Mouse (Mus musculus): ENCODE measurements around the gene Ap1s2. TPM values are rescaled to one million over a fixed set of nuclear protein-coding genes. Genes with fewer than 3 reads are reported as not detected.

Gene Ap1s2
- polyA plus RNA-seq, 1 experiment from 2014 or later, result 23.7 TPM

GRCm38 (mm10) chrX:163906861-163907260, 2.0 kb upstream of the Ap1s2 start:
- no peak overlapping the region for H3K4me3 ChIP-seq
- H3K9ac ChIP-seq, result no peak overlapping the region
- ATAC-seq (ENCODE audit: insufficient number of reproducible peaks, low FRiP score), result no peak
- no peaks in the 10 kb centered on the region for H3K4me1 ChIP-seq (replicated peaks)
- H3K27ac ChIP-seq (ENCODE audit: poor library complexity, severe bottlenecking), result no peak overlapping the region
- H3K27me3 ChIP-seq (replicated peaks), result 0 out of 2 replicates have a peak, but pooled peaks cover 5% of the 10 kb centered on the region
- 0 out of 2 replicates have a peak, but pooled peaks cover 8% of the 10 kb centered on the region for H3K9me3 ChIP-seq (replicated peaks)
- no peak overlapping the region for H3K4me2 ChIP-seq
- 84% methylated on average over 2 of the region's 2 CpGs for WGBS
- H3K36me3 ChIP-seq, result no peaks in the 10 kb centered on the region

GRCm38 (mm10) chrX:163908003-163908336, 847 bp upstream of the Ap1s2 start:
- WGBS, result 20% methylated on average over 8 of the region's 8 CpGs
- H3K27ac ChIP-seq (ENCODE audit: poor library complexity, severe bottlenecking), result peak overlapping the region; percentile 80; the same call in 1 of the 2 replicates
- 0 out of 2 replicates have a peak overlapping the region, but pooled peaks have one; percentile 65 for H3K9ac ChIP-seq
- ATAC-seq (ENCODE audit: insufficient number of reproducible peaks, low FRiP score), result no peak
- no peaks in the 10 kb centered on the region for H3K36me3 ChIP-seq
- H3K4me3 ChIP-seq, result peak overlapping the region; percentile 76
- H3K9me3 ChIP-seq (replicated peaks), result 0 out of 2 replicates have a peak, but pooled peaks cover 8% of the 10 kb centered on the region
- H3K4me1 ChIP-seq (replicated peaks), result no peaks in the 10 kb centered on the region
- 0 out of 2 replicates have a peak, but pooled peaks cover 5% of the 10 kb centered on the region for H3K27me3 ChIP-seq (replicated peaks)
- H3K4me2 ChIP-seq, result peak overlapping the region; percentile 66

DNA sequence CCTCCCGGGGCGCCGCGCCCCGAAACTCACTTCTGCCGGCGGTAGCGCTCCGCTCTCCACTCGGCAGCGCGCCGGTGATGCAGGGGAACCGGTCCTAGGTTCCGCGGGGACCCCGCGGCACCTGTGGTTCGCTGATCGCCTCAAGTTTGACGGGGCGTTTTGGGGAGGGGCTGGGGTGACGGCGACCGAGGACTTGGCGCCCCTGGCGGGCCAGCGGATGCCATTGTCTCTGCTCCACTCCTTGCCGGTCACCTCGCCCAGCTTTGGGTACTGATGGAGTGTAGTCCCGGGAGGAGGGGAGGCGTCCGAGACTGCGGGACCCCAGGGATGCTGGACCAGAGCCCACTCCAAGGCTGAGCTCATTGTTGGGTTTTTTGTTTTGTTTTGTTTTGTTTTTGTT, 564 bp downstream of the Ap1s2 start:
- H3K4me3 ChIP-seq, result peak overlapping the region; percentile 76
- peak; percentile 30 for ATAC-seq (ENCODE audit: insufficient number of reproducible peaks, low FRiP score)
- no peaks in the 10 kb centered on the region for H3K36me3 ChIP-seq
- WGBS, result 18% methylated on average over 34 of the region's 34 CpGs
- H3K4me1 ChIP-seq (replicated peaks), result no peaks in the 10 kb centered on the region
- peak overlapping the region; percentile 77 for H3K9ac ChIP-seq
- peak overlapping the region; percentile 76 for H3K27ac ChIP-seq (ENCODE audit: poor library complexity, severe bottlenecking)
- H3K27me3 ChIP-seq (replicated peaks), result 0 out of 2 replicates have a peak, but pooled peaks cover 5% of the 10 kb centered on the region
- 0 out of 2 replicates have a peak, but pooled peaks cover 8% of the 10 kb centered on the region for H3K9me3 ChIP-seq (replicated peaks)
- H3K4me2 ChIP-seq, result peak overlapping the region; percentile 73

- no peaks in the 10 kb centered on the region for H3K4me1 ChIP-seq (replicated peaks)
- H3K4me3 ChIP-seq, result no peak overlapping the region
- H3K9me3 ChIP-seq (replicated peaks), result 0 out of 2 replicates have a peak, but pooled peaks cover 8% of the 10 kb centered on the region
- no peaks in the 10 kb centered on the region for H3K36me3 ChIP-seq
- no peak overlapping the region for H3K9ac ChIP-seq
- H3K4me2 ChIP-seq, result no peak overlapping the region
- no peak for ATAC-seq (ENCODE audit: insufficient number of reproducible peaks, low FRiP score)
- 0 out of 2 replicates have a peak, but pooled peaks cover 5% of the 10 kb centered on the region for H3K27me3 ChIP-seq (replicated peaks)
- no peak overlapping the region for H3K27ac ChIP-seq (ENCODE audit: poor library complexity, severe bottlenecking)
Observed at GRCm38 (mm10) chrX:163912791-163913190, 4.0 kb downstream of the Ap1s2 start.

DNA sequence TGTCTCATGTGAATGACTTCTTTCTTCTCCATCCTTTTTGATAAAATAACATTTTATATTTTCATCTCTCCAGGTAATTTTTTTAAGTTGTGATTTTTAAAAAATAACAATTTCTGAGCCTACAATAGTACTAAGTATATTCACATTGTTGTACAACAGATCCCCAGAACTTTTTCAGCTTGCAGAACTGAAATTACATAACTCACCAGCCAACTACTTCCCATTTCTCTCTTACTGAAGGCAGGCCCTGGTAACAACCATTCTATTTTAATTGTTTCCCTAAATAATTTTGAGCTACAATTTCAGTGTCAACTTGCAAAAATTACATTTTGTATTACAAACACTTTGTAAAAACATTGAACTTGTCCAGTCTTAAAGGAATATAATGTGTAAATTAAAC, 20.7 kb downstream of the Ap1s2 start:
- Histone ChIP-seq H3K4me2 (no peak overlapping the region), H3K36me3 (no peaks in the 10 kb centered on the region), H3K27ac (ENCODE audit: poor library complexity, severe bottlenecking) (no peak overlapping the region), H3K4me3 (no peak overlapping the region), H3K4me1 (replicated peaks) (no peaks in the 10 kb centered on the region), H3K9ac (no peak overlapping the region), H3K9me3 (replicated peaks) (no peaks in the 10 kb centered on the region), H3K27me3 (replicated peaks) (no peaks in the 10 kb centered on the region)
- ATAC-seq (ENCODE audit: insufficient number of reproducible peaks, low FRiP score), result no peak

GRCm38 (mm10) chrX:163934731-163935130, 25.9 kb downstream of the Ap1s2 start:
- H3K27me3 ChIP-seq (replicated peaks), result no peaks in the 10 kb centered on the region
- 77% methylated on average over 8 of the region's 8 CpGs for WGBS

GRCm38 (mm10) chrX:163938587-163938986, 29.8 kb downstream of the Ap1s2 start:
- 84% methylated on average over 6 of the region's 6 CpGs for WGBS
- H3K9ac ChIP-seq, result no peak overlapping the region

More at GRCm38 (mm10) chrX:163934731-163935130, 25.9 kb downstream of the Ap1s2 start:
- no peak overlapping the region for H3K4me2 ChIP-seq
- no peak for ATAC-seq (ENCODE audit: insufficient number of reproducible peaks, low FRiP score)
- no peak overlapping the region for H3K9ac ChIP-seq
- H3K36me3 ChIP-seq, result peaks cover 24% of the 10 kb centered on the region
- H3K27ac ChIP-seq (ENCODE audit: poor library complexity, severe bottlenecking), result no peak overlapping the region
- H3K4me3 ChIP-seq, result no peak overlapping the region
- H3K9me3 ChIP-seq (replicated peaks), result no peaks in the 10 kb centered on the region
- no peaks in the 10 kb centered on the region for H3K4me1 ChIP-seq (replicated peaks)

GRCm38 (mm10) chrX:163944381-163944780, 35.6 kb downstream of the Ap1s2 start:
- H3K9ac ChIP-seq, result no peak overlapping the region
- H3K4me2 ChIP-seq, result no peak overlapping the region
- ATAC-seq (ENCODE audit: insufficient number of reproducible peaks, low FRiP score), result no peak
- H3K36me3 ChIP-seq, result peaks cover 47% of the 10 kb centered on the region
- WGBS, result 90% methylated on average over 3 of the region's 3 CpGs
- H3K4me1 ChIP-seq (replicated peaks), result no peaks in the 10 kb centered on the region
- no peaks in the 10 kb centered on the region for H3K27me3 ChIP-seq (replicated peaks)
- no peak overlapping the region for H3K4me3 ChIP-seq
- no peak overlapping the region for H3K27ac ChIP-seq (ENCODE audit: poor library complexity, severe bottlenecking)
- H3K9me3 ChIP-seq (replicated peaks), result no peaks in the 10 kb centered on the region

More at GRCm38 (mm10) chrX:163938587-163938986, 29.8 kb downstream of the Ap1s2 start:
- Histone ChIP-seq H3K27me3 (replicated peaks) (no peaks in the 10 kb centered on the region), H3K4me1 (replicated peaks) (no peaks in the 10 kb centered on the region), H3K27ac (ENCODE audit: poor library complexity, severe bottlenecking) (no peak overlapping the region), H3K9me3 (replicated peaks) (no peaks in the 10 kb centered on the region), H3K4me3 (no peak overlapping the region), H3K36me3 (peaks cover 40% of the 10 kb centered on the region), H3K4me2 (no peak overlapping the region)
- ATAC-seq (ENCODE audit: insufficient number of reproducible peaks, low FRiP score), result no peak

DNA sequence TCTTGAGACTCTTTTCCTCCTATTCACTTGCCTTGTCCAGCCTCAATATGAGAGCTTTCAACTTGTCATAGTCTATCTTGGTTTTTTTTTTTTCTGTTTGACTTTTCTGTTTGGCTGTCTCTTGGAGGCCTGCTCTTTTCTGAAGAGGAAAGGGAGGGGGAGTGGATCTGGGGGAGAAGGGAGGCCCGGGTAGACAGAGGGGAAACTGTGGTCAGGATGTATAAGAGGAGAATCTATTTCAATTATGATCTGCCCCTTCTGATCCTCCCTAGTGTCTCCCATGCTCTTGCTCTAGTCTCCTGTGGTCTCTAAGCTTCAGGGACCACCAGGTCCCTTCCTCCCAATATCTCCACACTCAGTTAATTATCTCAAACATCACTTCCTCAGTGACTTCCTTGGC, 42.8 kb downstream of the Ap1s2 start:
- Histone ChIP-seq H3K4me2 (no peak overlapping the region), H3K27me3 (replicated peaks) (no peaks in the 10 kb centered on the region), H3K9me3 (replicated peaks) (no peaks in the 10 kb centered on the region), H3K36me3 (peaks cover 46% of the 10 kb centered on the region), H3K4me3 (no peak overlapping the region), H3K27ac (ENCODE audit: poor library complexity, severe bottlenecking) (no peak overlapping the region), H3K4me1 (replicated peaks) (no peaks in the 10 kb centered on the region), H3K9ac (no peak overlapping the region)
- ATAC-seq (ENCODE audit: insufficient number of reproducible peaks, low FRiP score), result no peak
- WGBS, result 88% methylated on average over 1 of the region's 1 CpGs

GRCm38 (mm10) chrX:163957381-163957780, 48.6 kb downstream of the Ap1s2 start:
- ATAC-seq (ENCODE audit: insufficient number of reproducible peaks, low FRiP score), result no peak
- Histone ChIP-seq H3K9ac (peak overlapping the region; percentile 85), H3K4me2 (peak overlapping the region; percentile 73), H3K4me3 (peak overlapping the region; percentile 82), H3K36me3 (peaks cover 20% of the 10 kb centered on the region), H3K4me1 (replicated peaks) (0 out of 2 replicates have a peak, but pooled peaks cover 2% of the 10 kb centered on the region), H3K27ac (ENCODE audit: poor library complexity, severe bottlenecking) (peak overlapping the region; percentile 98), H3K9me3 (replicated peaks) (no peaks in the 10 kb centered on the region), H3K27me3 (replicated peaks) (no peaks in the 10 kb centered on the region)
- WGBS, result 34% methylated on average over 12 of the region's 12 CpGs

DNA sequence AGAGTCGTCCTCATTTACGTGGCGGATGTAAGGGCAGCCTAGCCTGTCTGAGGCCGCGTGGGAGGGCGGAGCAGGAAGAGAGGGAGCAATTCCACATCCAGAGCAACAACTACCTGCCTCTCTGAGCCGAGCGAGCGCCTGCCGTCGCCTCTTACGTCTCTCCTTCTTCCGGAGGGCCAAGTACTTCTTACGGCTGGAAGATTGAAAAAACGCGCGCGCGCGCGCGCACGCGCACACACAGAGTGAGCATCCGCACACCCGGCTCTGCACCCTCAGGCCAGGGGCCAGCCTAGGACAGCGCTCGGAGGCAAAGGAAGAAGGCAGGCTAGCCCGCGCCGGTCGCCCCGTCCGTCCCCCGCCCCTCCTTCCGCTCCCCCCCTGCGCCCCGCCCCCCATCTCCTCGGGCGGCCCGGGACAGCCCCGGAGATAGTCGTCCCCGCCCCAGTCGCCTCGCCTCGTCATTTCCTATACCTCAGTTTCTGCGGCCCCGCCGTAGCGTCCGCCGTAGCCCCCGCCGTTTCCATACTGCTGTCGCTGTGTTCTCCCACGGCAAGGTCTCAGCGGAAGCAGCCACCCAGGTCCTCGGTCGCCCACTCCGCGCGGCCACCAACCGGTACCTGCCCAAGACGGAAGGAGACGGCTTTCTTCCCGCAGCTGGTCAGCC, 49.1 kb downstream of the Ap1s2 start:
- Histone ChIP-seq H3K4me3 (peak overlapping the region; percentile 82), H3K27ac (ENCODE audit: poor library complexity, severe bottlenecking) (peak overlapping the region; percentile 98), H3K36me3 (peaks cover 18% of the 10 kb centered on the region), H3K9ac (peak overlapping the region; percentile 85), H3K4me2 (peak overlapping the region; percentile 73), H3K4me1 (replicated peaks) (0 out of 2 replicates have a peak, but pooled peaks cover 2% of the 10 kb centered on the region), H3K27me3 (replicated peaks) (no peaks in the 10 kb centered on the region), H3K9me3 (replicated peaks) (no peaks in the 10 kb centered on the region)
- WGBS, result 11% methylated on average over 57 of the region's 67 CpGs
- ATAC-seq (ENCODE audit: insufficient number of reproducible peaks, low FRiP score), result peak; percentile 94

Measured in heart, embryonic 12.5 days (tissue).